Mouse (Mus musculus): ENCODE measurements around the gene Cacna2d4.
A peak's percentile ranks its signal among the peaks of the same experiment; 100 is the strongest.

Cacna2d4 gene

GRCm38 (mm10) chr6:119395421-119396308 is 159.3 kb downstream of the Cacna2d4 start:
- DNase-seq: no peak

GRCm38 (mm10) chr6:119396309-119396634 is 159.9 kb downstream of the Cacna2d4 start:
- peak; percentile 65 for DNase-seq

- DNase-seq: no peak
These were observed 163.0 kb downstream of the Cacna2d4 start for GRCm38 (mm10) chr6:119399371-119399770.

GRCm38 (mm10) chr6:119400649-119401048 is 164.3 kb downstream of the Cacna2d4 start:
- DNase-seq: no peak

- DNase-seq: no peak
These were observed 165.4 kb downstream of the Cacna2d4 start for GRCm38 (mm10) chr6:119401545-119402304.

Measured in kidney, postnatal 10 days (tissue).